Mouse (Mus musculus) effector memory CD4-positive, alpha-beta T cell, adult 7 months (primary cell): Measurements from ENCODE around the gene Abcc9. TPM values are rescaled to one million over a fixed set of nuclear protein-coding genes. Genes with fewer than 3 reads are reported as not detected.

Experiments used
- polyA plus RNA-seq: library from polyadenylated mRNA; unstranded; fragments of 100-300 nt; shearing (Covaris generic); gene quantifications from one replicate; pipeline ENCODE4 v1.2.1, GENCODE M21; 2017

The Abcc9 gene
- 0.41 TPM for polyA plus RNA-seq

DNA sequence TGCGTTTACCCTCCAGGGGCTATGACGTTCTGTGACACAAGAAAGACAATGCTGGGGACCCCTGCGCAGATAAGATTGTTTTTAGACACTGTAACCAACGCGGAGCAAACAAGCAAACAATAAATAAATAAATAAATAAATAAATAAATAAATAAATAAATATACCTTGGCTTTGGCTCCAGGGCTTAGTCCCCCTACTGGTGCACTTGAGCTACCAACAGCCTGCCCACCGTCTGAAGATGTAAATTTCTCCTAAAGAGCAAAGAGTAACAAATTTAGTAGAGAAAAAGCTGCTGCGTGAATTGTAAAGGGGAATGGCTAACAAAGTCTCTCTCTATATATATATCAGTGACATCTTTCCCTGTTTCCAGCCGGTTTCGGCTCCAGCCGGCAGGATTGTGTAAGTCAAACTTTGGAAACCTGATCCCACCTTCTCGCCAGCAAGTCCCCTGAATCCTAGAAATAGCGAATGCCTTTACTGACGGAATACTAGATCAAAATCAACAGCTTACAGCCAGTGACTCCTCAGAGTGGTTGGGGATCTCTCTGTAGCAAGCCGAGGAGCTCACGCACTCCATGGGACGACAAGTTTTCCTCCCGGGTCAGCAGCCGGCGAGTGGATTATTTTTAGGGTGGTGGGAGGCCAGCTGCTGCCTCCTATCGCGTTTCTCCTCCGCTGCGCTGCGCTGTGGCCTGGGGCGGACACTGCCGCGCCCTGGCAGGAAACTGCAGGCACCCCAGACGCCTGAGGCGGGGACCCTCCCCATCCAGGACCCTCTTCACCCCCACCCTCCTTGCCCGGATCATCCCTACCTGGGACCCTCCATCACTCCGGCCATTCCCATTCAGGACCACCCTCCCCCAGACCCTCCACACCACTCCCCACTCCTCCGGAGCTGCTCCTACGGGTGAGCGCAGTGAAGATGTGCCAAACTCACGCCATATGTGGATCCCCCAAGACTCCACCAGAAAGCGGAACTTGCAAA is at the start of gene Abcc9:
Gene Abcc9 (minus strand): TSS at position 664 of the 986 bp plus-strand sequence.

DNA sequence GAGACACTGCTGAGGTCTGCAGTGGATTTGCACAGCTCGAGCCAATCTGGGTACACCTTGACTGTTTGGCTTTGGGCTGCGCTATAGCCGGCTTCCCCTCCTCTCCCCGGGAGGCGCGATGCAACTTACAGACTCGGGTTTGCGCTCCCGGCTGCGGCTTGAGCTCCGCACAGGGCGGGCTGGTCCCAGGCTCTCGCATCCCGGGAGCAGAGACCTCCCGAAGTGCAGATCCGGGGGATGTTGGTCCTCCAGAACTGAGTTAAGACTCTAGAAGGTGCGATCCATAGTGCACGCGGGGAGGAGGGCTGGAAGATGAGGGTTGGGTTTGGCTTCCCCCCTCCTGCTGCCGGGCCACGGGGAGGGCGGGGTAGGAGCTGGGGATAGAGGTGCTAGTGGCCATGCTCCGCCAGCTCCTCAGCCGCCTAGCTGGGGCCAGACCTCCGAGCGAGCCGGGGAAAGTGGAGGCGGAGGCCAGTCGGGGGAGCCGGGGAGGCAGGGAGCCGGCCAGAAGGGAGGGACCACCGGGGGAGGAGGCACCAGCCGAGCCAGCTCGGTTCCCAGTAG is 131.0 kb downstream of the Abcc9 start, which contains the start of gene Kcnj8:
Gene Kcnj8 (minus strand): TSS at position 560 of the 564 bp plus-strand sequence.

Other genes starting within 250 kb of the Abcc9 start
- not detected for gene Gys2, start 229.2 kb downstream of the Abcc9 start, polyA plus RNA-seq
- 26.8 TPM for gene Ldhb, start 194.4 kb downstream of the Abcc9 start, polyA plus RNA-seq
- 5.3 TPM for gene Kcnj8, start 130.7 kb downstream of the Abcc9 start, polyA plus RNA-seq
- gene Cmas, start 54.4 kb upstream of the Abcc9 start, polyA plus RNA-seq, result 98.8 TPM
- gene Sult6b2, start 102.2 kb upstream of the Abcc9 start, polyA plus RNA-seq, result not detected